Mouse (Mus musculus) forebrain, embryonic 12.5 days (tissue): ENCODE measurements around the gene Mettl25. TPM values are rescaled to one million over a fixed set of nuclear protein-coding genes. Genes with fewer than 3 reads are reported as not detected.

Experiments used
- ATAC-seq: fragments of 200-750 bp; cut with Nextera tagmentation; 2 replicates; pipeline ENCODE4 v1.8.0; 2017; ENCODE audit warnings: moderate TSS enrichment; ENCODE audit not compliant: low FRiP score
- H3K27ac ChIP-seq: fragments of 300-500 bp; sonication (generic); 2 replicates; pipeline ENCODE4 v1.5.1; 2016; ENCODE audit warnings: mild to moderate bottlenecking
- H3K27me3 ChIP-seq: fragments of 300-500 bp; sonication (generic); 2 replicates; pipeline ENCODE4 v1.6.1; 2016; ENCODE audit warnings: mild to moderate bottlenecking
- H3K36me3 ChIP-seq: fragments of 300-500 bp; sonication (generic); replicated peaks from 2 replicates; pipeline ENCODE4 v1.6.1; 2016; ENCODE audit warnings: mild to moderate bottlenecking
- H3K4me1 ChIP-seq: fragments of 300-500 bp; sonication (generic); 2 replicates; pipeline ENCODE4 v1.6.1; 2016
- H3K4me2 ChIP-seq: fragments of 300-500 bp; sonication (generic); 2 replicates; pipeline ENCODE4 v1.6.1; 2016; ENCODE audit warnings: mild to moderate bottlenecking, moderate library complexity
- H3K4me3 ChIP-seq: fragments of 300-500 bp; sonication (generic); replicated peaks from 2 replicates; pipeline ENCODE4 v1.5.1; 2016; ENCODE audit warnings: mild to moderate bottlenecking
- H3K9ac ChIP-seq: fragments of 300-500 bp; sonication (generic); 2 replicates; pipeline ENCODE4 v1.6.1; 2016; ENCODE audit warnings: mild to moderate bottlenecking
- H3K9me3 ChIP-seq: fragments of 300-500 bp; sonication (generic); 2 replicates; pipeline ENCODE4 v1.6.1; 2016
- WGBS: fragments of 180-500 bp; shearing (Covaris S2); methylation state at CpG from one replicate; pipeline ENCODE4 v1.1.7; 2016; 5-methylcytosine and 5-hydroxymethylcytosine counted together
- polyA plus RNA-seq: library from polyadenylated mRNA; unstranded; fragments of >200 nt; fragmentation: Nextera tagmentation; extraction: Ambion mirVana; gene quantifications from 2 replicates; pipeline ENCODE4 v1.2.1, GENCODE M21; 2016

Gene Mettl25
- polyA plus RNA-seq, 1 experiment from 2014 or later: 16.2 TPM

DNA sequence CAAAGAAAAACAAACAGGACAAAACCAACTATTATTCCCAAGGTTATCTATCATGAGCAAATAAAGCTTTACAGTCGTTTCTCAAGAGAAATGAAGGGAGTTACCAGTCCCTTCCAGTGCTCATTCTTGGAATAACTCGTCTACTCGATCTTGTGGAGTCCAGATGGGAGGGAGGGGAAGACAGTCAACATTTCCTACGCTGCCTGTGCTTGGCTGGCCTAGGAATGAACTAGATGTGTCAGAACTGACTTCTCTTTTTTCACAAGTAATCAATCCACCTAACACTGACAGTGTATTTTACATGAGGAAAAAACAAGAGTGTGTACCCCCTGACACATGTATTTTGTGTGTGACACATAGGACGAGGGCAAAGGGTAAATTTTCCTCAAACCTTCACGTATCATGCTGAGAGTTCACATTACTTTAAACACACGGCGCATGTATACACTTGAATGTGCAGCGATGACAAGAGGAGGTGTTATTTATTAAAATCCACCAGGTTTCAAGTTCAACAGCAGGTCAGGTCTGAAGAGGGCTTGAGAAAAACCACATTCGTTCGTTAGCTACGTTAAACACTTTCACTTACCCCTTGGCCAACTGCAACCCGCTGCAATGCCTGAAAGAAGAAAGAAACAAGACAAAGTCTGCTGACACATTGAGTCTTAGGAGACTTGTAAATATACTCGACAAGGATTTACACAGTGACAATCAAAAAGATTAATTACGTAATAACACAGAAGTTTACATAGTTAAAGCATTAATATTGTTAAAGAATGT lies 47.2 kb downstream of the Mettl25 start:
- WGBS: 80% methylated on average over 15 of the region's 15 CpGs
- Histone ChIP-seq H3K4me1 (peaks cover 5% of the 10 kb centered on the region; the same call in 1 of the 2 replicates), H3K36me3 (0 out of 2 replicates have a peak, but pooled peaks cover 4% of the 10 kb centered on the region), H3K4me2 (no peak overlapping the region), H3K27ac (no peak overlapping the region), H3K9ac (no peak overlapping the region), H3K4me3 (no peak overlapping the region), H3K9me3 (no peaks in the 10 kb centered on the region), H3K27me3 (no peaks in the 10 kb centered on the region)
- no peak for ATAC-seq

DNA sequence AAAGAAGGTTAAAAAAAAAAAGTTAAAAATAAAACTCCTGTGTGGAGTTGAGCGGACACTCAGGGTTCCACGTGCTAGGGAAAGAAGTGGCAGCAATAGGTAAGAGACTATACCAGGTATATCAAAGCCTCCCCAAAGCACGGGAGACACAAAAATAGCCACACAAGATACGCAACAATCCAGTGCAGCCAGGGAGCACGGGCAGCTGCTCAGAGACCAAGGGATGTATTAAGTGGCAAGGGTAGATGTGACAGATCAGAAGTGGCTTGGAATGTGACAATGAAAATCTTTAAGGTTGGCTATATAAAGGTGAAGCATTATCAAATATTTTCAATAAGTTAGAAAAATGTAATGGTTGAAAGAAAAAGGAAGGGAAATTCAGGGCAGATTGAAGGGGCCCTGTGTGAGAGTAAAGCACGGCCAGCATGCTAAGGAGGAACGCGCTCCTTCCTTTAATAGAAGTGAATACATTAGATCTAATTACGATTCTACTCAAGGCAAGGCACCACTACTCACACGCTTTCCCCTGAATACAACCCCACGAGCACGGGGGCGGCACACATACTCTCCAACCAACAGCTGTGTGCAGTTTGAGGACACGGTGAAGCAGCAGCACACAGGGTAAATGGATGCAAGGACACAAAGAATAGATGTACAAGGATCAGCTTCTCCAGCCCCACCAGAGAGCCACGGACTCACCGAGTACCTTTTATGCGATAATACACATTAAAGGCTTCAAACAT lies 52.3 kb downstream of the Mettl25 start:
- peak; percentile 91 for ATAC-seq

DNA sequence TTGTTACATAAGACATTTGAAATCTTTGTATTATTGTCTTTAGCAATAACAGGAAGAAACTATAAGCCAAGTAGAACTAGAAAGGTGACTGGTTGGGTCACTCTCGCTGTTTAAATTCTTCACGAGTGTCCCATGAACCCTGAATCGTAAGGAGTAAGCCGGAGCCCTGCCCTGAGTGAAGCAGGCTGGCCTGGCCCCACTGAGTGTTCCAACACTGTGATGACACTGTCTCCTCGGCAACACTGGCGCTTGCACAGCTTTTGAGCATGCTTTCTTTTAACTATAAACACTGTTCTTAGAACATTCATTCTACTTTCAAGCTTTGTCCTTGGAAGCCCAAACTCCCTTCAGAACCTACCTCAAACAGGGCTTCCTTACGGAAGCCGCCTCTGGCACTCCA lies 57.4 kb downstream of the Mettl25 start:
- Histone ChIP-seq H3K36me3 (no peaks in the 10 kb centered on the region), H3K27me3 (no peaks in the 10 kb centered on the region), H3K4me2 (no peak overlapping the region), H3K4me1 (no peaks in the 10 kb centered on the region; the same call in 1 of the 2 replicates), H3K4me3 (no peak overlapping the region), H3K9me3 (no peaks in the 10 kb centered on the region), H3K27ac (no peak overlapping the region), H3K9ac (no peak overlapping the region)
- WGBS: 89% methylated on average over 8 of the region's 8 CpGs
- no peak for ATAC-seq

More for the DNA sequence above, 52.3 kb downstream of the Mettl25 start:
- Histone ChIP-seq H3K9ac (no peak overlapping the region), H3K4me3 (no peak overlapping the region), H3K27ac (peak overlapping the region; percentile 63), H3K9me3 (no peaks in the 10 kb centered on the region), H3K4me2 (no peak overlapping the region), H3K4me1 (peaks cover 5% of the 10 kb centered on the region; the same call in 1 of the 2 replicates), H3K36me3 (0 out of 2 replicates have a peak, but pooled peaks cover 2% of the 10 kb centered on the region), H3K27me3 (no peaks in the 10 kb centered on the region)
- 50% methylated on average over 17 of the region's 17 CpGs for WGBS

DNA sequence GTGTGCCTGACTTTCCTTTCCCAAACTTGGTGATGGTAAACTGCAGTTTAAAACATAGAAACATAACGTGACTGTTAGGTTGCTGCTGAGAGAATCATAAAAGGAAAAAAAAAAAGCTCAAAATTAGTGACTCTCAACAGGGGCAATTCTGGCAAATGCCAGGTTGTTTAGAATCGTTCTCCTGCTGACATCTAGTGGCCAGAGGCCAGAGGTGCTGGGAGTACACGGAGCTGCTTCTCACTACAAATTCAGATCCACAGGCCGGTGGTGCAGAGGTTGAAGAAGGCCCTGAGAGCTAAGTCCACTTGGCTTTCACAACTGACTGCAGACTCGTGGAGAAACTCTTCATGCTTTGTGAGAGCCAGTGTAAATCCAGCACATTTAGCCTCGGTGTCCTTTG lies 66.8 kb downstream of the Mettl25 start:
- WGBS: 13% methylated on average over 6 of the region's 6 CpGs
- peak; percentile 81 for ATAC-seq

DNA sequence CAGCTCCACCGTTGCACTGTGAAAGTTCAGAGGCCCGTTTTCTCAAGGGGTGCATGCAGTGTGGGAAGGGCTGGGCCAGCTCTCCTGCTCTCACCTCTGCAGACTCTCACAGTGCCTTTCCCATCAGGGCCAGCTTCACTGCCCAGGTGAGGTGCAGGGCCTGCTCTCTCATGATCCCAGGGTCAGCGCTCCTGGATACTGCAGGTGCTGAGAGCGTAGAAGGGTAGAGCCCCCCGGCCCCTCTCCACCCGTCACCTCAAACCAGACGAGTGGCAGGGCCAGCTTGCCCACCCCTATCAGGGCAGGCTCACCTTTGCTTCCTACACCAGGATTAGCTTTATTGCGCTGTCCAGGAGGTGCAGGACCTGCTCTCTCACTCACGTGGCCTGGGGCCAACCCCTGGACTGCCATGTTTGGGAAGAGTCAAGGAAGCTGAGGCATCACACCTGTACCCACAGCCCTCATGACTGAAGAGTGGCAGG lies 68.3 kb downstream of the Mettl25 start:
- Histone ChIP-seq H3K9me3 (no peaks in the 10 kb centered on the region), H3K27ac (no peak overlapping the region), H3K4me1 (no peaks in the 10 kb centered on the region), H3K9ac (no peak overlapping the region), H3K4me3 (no peak overlapping the region), H3K4me2 (no peak overlapping the region), H3K36me3 (no peaks in the 10 kb centered on the region), H3K27me3 (no peaks in the 10 kb centered on the region)
- WGBS: 92% methylated on average over 9 of the region's 9 CpGs
- ATAC-seq: peak; percentile 47; the same call in 1 of the 2 replicates

More for the DNA sequence above, 66.8 kb downstream of the Mettl25 start:
- Histone ChIP-seq H3K4me1 (no peaks in the 10 kb centered on the region), H3K4me2 (no peak overlapping the region), H3K27ac (no peak overlapping the region), H3K9me3 (no peaks in the 10 kb centered on the region), H3K9ac (no peak overlapping the region), H3K4me3 (no peak overlapping the region), H3K27me3 (no peaks in the 10 kb centered on the region), H3K36me3 (no peaks in the 10 kb centered on the region)

DNA sequence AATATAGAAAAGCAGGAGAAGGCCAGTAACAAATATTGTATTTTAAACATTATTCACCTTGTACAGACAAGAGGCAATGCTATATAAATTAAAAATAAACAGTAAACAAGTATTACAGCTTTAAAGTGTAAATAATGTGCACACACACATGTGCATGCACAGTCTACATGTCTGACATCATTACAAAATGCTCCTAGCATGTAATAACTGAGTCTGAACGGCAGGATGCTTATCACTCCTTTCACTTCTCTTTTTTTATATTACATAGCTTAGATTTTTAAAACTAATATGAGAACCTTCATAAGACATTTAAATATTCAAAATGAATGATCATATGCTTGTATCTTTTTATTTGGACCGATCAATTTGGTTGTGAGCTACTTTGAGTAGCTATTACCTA lies 77.2 kb downstream of the Mettl25 start:
- H3K4me3 ChIP-seq: no peak overlapping the region
- H3K4me1 ChIP-seq: no peaks in the 10 kb centered on the region
- no peak for ATAC-seq
- H3K4me2 ChIP-seq: no peak overlapping the region
- no peaks in the 10 kb centered on the region for H3K9me3 ChIP-seq
- H3K27me3 ChIP-seq: no peaks in the 10 kb centered on the region
- H3K36me3 ChIP-seq: no peaks in the 10 kb centered on the region
- H3K27ac ChIP-seq: no peak overlapping the region
- no peak overlapping the region for H3K9ac ChIP-seq
- WGBS: 84% methylated on average over 2 of the region's 2 CpGs

DNA sequence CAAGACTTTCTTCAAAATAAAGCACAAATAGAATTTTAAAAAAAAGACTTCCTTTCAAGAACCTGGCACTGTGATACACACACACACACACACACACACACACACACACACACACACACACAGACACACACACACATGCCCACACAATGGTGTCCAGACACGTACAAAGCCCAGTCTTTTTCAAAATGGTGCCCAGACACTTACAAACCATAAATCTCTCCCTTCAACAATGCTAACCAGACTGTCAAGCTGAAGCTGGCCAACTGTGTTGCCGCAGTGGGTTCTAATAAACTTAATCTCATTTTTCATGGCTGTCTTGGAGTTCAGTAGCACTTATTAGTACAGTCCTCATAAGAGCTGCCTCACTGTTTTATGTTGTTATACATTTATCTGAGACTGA lies 80.7 kb downstream of the Mettl25 start:
- no peaks in the 10 kb centered on the region for H3K36me3 ChIP-seq
- no peaks in the 10 kb centered on the region for H3K9me3 ChIP-seq
- H3K4me2 ChIP-seq: no peak overlapping the region
- no peak overlapping the region for H3K27ac ChIP-seq
- no peak overlapping the region for H3K4me3 ChIP-seq
- no peaks in the 10 kb centered on the region for H3K4me1 ChIP-seq
- 85% methylated on average over 2 of the region's 2 CpGs for WGBS
- no peak for ATAC-seq
- no peaks in the 10 kb centered on the region for H3K27me3 ChIP-seq
- no peak overlapping the region for H3K9ac ChIP-seq

DNA sequence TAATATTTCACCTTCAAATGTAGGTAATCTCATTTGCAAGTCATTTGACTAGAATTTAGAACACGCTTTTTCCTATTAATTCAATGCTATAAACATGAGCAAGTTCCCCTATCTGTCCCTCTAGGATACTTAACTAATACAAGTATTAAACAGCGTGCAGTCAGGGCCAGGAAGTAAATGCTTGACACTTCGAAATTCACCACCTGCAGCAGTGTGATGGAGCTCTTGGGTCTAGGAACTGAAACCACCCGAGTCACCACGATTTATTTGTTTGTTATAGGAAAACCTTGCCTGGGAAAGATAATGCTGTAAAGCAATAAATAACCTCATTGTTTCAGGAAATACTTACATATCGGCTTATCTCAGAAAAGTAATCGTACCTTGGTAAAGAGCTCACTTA lies 81.1 kb downstream of the Mettl25 start:
- no peak overlapping the region for H3K9ac ChIP-seq
- no peak for ATAC-seq
- H3K36me3 ChIP-seq: no peaks in the 10 kb centered on the region
- no peak overlapping the region for H3K27ac ChIP-seq
- no peak overlapping the region for H3K4me2 ChIP-seq
- no peak overlapping the region for H3K4me3 ChIP-seq
- no peaks in the 10 kb centered on the region for H3K4me1 ChIP-seq
- 87% methylated on average over 7 of the region's 7 CpGs for WGBS
- no peaks in the 10 kb centered on the region for H3K9me3 ChIP-seq
- no peaks in the 10 kb centered on the region for H3K27me3 ChIP-seq

DNA sequence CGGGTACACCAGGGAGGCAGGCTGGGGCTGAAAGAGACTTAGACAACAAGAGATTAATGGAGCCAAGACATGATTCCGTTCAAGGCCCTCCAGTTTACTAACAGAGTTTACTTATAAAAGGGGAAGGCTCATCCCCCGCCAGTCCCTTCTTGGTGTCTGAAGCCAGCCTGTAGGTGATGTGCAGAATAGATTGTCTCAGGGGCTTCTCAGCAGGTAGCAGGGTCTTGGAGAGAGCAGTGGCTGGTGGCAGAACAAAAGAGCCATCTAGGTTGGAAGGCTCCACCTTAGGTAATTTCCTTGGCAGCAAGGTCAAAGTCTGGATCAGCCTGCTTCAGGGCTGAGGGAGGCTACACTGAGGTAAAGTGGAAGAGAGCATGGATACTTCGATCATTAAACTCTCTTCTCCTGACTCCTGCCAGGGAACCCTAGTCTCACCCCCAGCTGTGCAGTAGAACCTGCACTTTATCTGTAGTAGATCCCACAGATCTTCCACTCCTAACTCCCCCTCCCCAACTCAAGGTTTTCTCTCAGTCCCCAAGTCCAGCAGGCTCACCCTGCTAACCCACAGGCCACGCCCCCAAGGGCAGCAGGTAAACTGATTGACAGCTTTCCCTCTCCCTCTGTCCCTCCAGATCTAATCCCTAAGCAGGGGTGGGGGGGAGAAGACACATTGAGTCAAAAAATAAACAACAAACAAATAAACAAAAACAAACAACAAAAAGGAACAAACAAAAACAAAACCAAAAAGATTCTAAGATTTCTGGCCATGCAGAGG lies 87.2 kb downstream of the Mettl25 start:
- no peak overlapping the region for H3K27ac ChIP-seq
- H3K27me3 ChIP-seq: no peaks in the 10 kb centered on the region
- no peaks in the 10 kb centered on the region for H3K9me3 ChIP-seq
- H3K9ac ChIP-seq: no peak overlapping the region
- H3K4me3 ChIP-seq: no peak overlapping the region
- no peak overlapping the region for H3K4me2 ChIP-seq
- WGBS: 79% methylated on average over 5 of the region's 5 CpGs
- H3K4me1 ChIP-seq: no peaks in the 10 kb centered on the region
- H3K36me3 ChIP-seq: no peaks in the 10 kb centered on the region
- no peak for ATAC-seq

DNA sequence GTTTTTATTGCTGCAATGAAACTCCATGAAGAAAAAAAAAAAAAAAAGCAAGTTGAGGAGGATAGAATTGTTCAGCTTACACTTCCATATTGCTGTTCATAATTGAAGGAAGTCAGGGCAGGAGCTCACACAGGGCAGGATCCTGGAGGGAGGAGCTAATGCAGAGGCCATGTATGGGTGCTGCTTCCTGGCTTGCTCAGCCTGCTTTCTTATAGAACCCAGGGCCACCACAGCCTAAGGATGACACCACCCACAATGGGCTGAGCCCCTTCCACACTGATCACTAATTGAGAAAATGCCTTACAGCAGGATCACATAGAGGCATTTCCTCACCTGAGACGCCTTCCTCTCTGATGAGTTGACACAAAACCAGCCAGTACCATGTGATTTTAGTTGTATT lies 95.2 kb downstream of the Mettl25 start:
- H3K27me3 ChIP-seq: no peaks in the 10 kb centered on the region
- no peak overlapping the region for H3K4me2 ChIP-seq
- no peak overlapping the region for H3K27ac ChIP-seq
- no peak overlapping the region for H3K4me3 ChIP-seq
- no peaks in the 10 kb centered on the region for H3K4me1 ChIP-seq
- H3K9me3 ChIP-seq: no peaks in the 10 kb centered on the region
- no peak for ATAC-seq
- H3K36me3 ChIP-seq: no peaks in the 10 kb centered on the region
- WGBS: 97% methylated on average over 1 of the region's 1 CpGs
- H3K9ac ChIP-seq: no peak overlapping the region

DNA sequence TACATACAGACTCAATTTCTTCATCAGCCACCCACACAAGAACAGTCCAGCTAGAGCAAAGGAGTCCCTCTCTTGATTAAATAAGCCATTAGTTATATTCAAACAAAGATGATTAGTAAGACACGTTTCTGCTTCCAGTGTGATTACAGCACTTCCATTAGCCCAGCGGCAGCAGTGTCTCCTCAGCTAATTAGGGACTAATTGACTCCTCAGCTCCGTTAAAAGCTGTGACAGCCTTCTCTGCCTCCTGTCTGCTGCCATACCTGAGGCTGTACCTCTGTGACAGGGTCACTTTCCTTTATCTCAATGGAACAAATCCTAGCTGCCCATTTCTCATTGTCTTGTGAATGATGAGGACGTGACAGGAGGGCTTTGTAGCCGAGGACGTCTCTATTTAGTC lies 99.4 kb downstream of the Mettl25 start:
- Histone ChIP-seq H3K9me3 (no peaks in the 10 kb centered on the region), H3K9ac (no peak overlapping the region), H3K27me3 (no peaks in the 10 kb centered on the region), H3K4me2 (no peak overlapping the region), H3K36me3 (no peaks in the 10 kb centered on the region), H3K4me1 (no peaks in the 10 kb centered on the region), H3K27ac (no peak overlapping the region; the same call in 1 of the 2 replicates), H3K4me3 (no peak overlapping the region)
- WGBS: 41% methylated on average over 6 of the region's 6 CpGs
- ATAC-seq: peak; percentile 81; the same call in 1 of the 2 replicates

DNA sequence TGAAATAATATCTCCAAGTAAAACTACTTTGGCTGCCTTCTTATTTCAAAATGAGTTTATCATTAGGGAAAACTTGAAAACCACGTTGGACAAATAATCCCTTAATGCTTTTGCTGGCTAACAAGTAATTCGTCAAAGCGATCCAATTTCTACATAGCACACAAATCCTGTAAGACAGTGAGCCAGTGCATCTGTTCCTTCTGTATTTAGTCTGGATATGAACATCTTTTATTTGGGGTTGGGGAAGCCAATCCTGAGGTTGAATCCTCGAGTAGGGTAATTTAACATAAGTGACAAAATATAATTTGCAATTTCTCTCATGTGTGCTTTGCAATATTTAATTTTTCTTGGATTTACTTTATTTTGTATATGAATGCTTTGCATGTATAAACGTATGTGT lies 102.2 kb downstream of the Mettl25 start:
- ATAC-seq: no peak
- Histone ChIP-seq H3K4me1 (no peaks in the 10 kb centered on the region), H3K9me3 (no peaks in the 10 kb centered on the region), H3K27me3 (no peaks in the 10 kb centered on the region), H3K4me3 (no peak overlapping the region), H3K9ac (no peak overlapping the region), H3K36me3 (no peaks in the 10 kb centered on the region), H3K4me2 (no peak overlapping the region), H3K27ac (no peak overlapping the region)
- 85% methylated on average over 5 of the region's 5 CpGs for WGBS
